Mouse (Mus musculus) heart, embryonic 13.5 days (tissue): ENCODE results near the gene Plekha7. TPM values are rescaled to one million over a fixed set of nuclear protein-coding genes. Genes with fewer than 3 reads are reported as not detected.
"Not testable (repeated sequence)": the region's sequence is repeated elsewhere in the genome, so short reads cannot be mapped to it uniquely, and the experiment has no call there.

Experiments
- ATAC-seq: fragments of 200-750 bp; cut with Nextera tagmentation; 2 replicates; pipeline ENCODE4 v1.8.0; 2017; ENCODE audit warnings: moderate TSS enrichment; ENCODE audit not compliant: insufficient number of reproducible peaks, low FRiP score, low TSS enrichment; ENCODE audit errors: extremely low read depth
- H3K27ac ChIP-seq: fragments of 300-500 bp; sonication (generic); replicated peaks from 2 replicates; pipeline ENCODE4 v1.5.1; 2015; ENCODE audit warnings: moderate library complexity, mild to moderate bottlenecking, inconsistent platforms
- H3K27me3 ChIP-seq: fragments of 300-500 bp; sonication (generic); replicated peaks from 2 replicates; pipeline ENCODE4 v1.6.1; 2015; ENCODE audit warnings: mild to moderate bottlenecking, inconsistent platforms
- H3K36me3 ChIP-seq: fragments of 300-500 bp; sonication (generic); 2 replicates; pipeline ENCODE4 v1.6.1; 2015; ENCODE audit warnings: mild to moderate bottlenecking, inconsistent platforms
- H3K4me1 ChIP-seq: fragments of 300-500 bp; sonication (generic); 2 replicates; pipeline ENCODE4 v1.6.1; 2015; ENCODE audit warnings: inconsistent platforms
- H3K4me2 ChIP-seq: fragments of 300-500 bp; sonication (generic); 2 replicates; pipeline ENCODE4 v1.6.1; 2015; ENCODE audit warnings: inconsistent platforms, mild to moderate bottlenecking, moderate library complexity
- H3K4me3 ChIP-seq: fragments of 300-500 bp; sonication (generic); 2 replicates; pipeline ENCODE4 v1.5.1; 2015; ENCODE audit warnings: moderate library complexity, mild to moderate bottlenecking, inconsistent platforms
- H3K9ac ChIP-seq: fragments of 300-500 bp; sonication (generic); 2 replicates; pipeline ENCODE4 v1.6.1; 2015; ENCODE audit warnings: inconsistent platforms, mild to moderate bottlenecking, moderate library complexity
- H3K9me3 ChIP-seq: fragments of 300-500 bp; sonication (generic); 2 replicates; pipeline ENCODE4 v1.6.1; 2016; ENCODE audit warnings: inconsistent platforms
- WGBS: fragments of 180-500 bp; shearing (Covaris S2); methylation state at CpG from one replicate; pipeline ENCODE4 v1.1.7; 2015; ENCODE audit warnings: mixed read lengths; 5-methylcytosine and 5-hydroxymethylcytosine counted together
- polyA plus RNA-seq: library from polyadenylated mRNA; unstranded; fragments of >200 nt; fragmentation: Nextera tagmentation; extraction: Ambion mirVana; gene quantifications from 2 replicates; pipeline ENCODE4 v1.2.1, GENCODE M21; 2015

Gene Plekha7
- polyA plus RNA-seq, 1 experiment from 2014 or later = 38.4 TPM

DNA sequence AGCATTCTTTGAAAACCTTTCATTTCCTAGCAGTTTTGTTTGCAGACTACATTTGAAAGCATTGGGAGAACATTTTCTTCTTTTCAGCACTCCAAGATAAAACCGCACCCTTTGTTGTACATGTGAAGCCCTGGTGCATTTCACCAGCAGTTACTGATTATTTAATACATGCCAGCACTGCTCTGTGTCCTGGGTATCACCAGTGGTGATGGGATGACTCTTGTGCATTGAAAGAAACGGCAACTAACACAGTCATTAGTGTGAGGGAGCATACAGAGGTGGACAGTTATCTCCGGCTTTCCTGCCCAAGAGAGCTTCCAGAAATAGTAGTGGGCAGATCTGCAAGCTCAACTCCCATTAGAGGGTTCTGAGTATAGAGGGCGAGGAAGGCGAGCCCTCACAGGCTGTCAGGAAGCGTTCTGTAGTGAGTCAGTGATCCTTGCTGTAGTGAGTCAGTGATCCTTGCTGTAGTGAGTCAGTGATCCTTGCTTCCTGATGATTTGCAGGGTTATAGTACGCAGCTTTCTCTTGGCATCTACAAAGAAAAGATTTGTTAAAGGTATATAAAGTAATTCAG, 208.1 kb downstream of the Plekha7 start:
- H3K27ac ChIP-seq = peak overlapping the region; percentile 74

DNA sequence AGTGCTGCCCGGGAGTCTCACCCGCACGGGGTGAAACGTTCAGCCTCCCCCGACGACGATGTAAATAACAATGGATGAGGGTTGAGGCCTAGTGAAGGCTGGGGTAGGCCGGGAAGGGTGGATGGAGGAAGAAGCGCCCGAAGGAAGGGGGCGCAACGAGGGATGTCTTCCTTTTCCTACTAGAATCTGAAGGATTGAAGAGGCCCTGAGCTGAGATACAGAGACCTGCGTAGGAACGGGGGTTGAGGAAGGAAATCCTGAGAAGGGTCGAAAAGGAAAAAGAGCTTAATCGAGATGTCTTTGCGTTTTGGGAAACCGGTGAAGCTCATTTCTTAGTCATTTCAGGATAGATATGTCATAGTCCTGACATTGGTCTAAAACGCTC, 214.7 kb downstream of the Plekha7 start:
- Histone ChIP-seq H3K4me1 (peaks cover 26% of the 10 kb centered on the region), H3K27me3 (no peaks in the 10 kb centered on the region), H3K36me3 (no peaks in the 10 kb centered on the region), H3K4me2 (peak overlapping the region; percentile 91), H3K27ac (peak overlapping the region; percentile 97), H3K9me3 (no peaks in the 10 kb centered on the region), H3K4me3 (peak overlapping the region; percentile 81), H3K9ac (peak overlapping the region; percentile 93)
- ATAC-seq = peak; percentile 71
- WGBS = under 1% methylated on average over 19 of the region's 19 CpGs

More for the DNA sequence above, 208.1 kb downstream of the Plekha7 start:
- Histone ChIP-seq H3K4me2 (peak overlapping the region; percentile 22), H3K4me3 (no peak overlapping the region), H3K36me3 (peaks cover 44% of the 10 kb centered on the region), H3K4me1 (peaks cover 30% of the 10 kb centered on the region), H3K9ac (no peak overlapping the region), H3K27me3 (no peaks in the 10 kb centered on the region), H3K9me3 (no peaks in the 10 kb centered on the region)
- ATAC-seq = no peak
- 31% methylated on average over 7 of the region's 7 CpGs for WGBS

DNA sequence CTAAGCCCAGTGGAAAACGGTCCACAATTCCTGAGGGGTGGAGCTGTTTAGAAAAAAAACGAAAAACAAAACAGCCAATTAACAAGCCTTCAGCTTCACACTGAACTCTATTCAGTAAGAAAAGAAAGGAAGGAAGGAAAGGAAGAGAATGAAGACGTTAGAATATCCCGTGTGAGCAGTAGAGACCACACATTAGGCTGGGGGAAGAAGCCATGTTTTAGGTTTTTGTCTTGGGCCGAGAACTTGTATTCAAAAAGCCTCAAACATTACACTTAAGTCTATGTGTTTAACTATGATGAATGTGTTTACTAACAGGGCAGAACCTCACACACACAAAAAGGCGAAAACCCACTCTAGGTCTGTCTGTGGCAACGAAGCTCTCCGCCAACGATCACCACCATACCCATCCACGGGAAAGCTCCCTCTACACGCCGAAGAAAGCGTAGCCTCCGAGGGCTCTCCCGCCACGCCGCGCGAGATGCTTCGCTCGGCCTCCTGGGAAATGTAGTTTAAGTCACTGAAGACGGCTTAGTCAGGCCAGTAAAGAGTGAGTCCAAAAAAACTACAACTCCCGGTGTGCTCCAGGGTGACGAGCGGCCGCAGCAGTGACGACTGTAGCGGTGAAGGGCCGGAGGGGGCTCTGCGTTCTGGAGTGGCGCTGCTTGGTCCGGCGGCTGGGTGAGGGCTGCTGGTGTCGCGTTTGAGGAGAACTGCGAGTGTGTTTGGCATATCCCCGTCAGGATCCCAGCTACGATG, 215.3 kb downstream of the Plekha7 start:
- Histone ChIP-seq H3K36me3 (no peaks in the 10 kb centered on the region), H3K9me3 (no peaks in the 10 kb centered on the region), H3K27ac (peak overlapping the region; percentile 97), H3K9ac (peak overlapping the region; percentile 93), H3K4me1 (peaks cover 26% of the 10 kb centered on the region), H3K27me3 (no peaks in the 10 kb centered on the region), H3K4me3 (peak overlapping the region; percentile 81), H3K4me2 (peak overlapping the region; percentile 91)
- under 1% methylated on average over 38 of the region's 38 CpGs for WGBS
- ATAC-seq = peak; percentile 99

DNA sequence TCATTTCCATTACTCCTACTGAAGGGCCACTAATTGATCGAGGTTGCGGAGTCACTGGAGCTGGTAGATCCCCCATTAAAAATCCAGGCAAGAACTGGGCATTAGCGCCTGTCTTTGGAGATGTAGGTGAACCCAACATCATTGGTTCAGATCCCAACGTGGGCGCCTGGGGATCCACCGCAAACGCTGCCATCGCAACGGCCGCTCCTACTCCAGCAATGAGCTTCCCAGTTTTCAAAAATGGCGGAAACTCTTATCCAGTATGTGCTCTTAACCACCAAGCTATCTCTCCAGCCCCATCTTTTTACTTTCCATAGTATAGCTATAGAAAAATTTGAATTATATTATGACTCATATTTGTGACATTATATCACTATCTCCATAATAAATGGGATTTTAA, 223.8 kb downstream of the Plekha7 start, which contains the start of gene Gm4353:
Gene Gm4353, minus strand, starts transcription at position 270 of the 400 bp plus-strand sequence.
- H3K4me2 ChIP-seq, H3K27me3 ChIP-seq, H3K9me3 ChIP-seq, H3K36me3 ChIP-seq, H3K4me1 ChIP-seq, H3K4me3 ChIP-seq, H3K9ac ChIP-seq, ATAC-seq, H3K27ac ChIP-seq: not testable (repeated sequence)
- 87% methylated on average over 11 of the region's 11 CpGs for WGBS

Other genes starting within 250 kb of the Plekha7 start
- gene Gm4353, start 223.7 kb downstream of the Plekha7 start, polyA plus RNA-seq = 0.11 and 0.52 TPM in 2 replicates
- 604 and 625 TPM in 2 replicates for gene Rps13, start 25.8 kb upstream of the Plekha7 start, polyA plus RNA-seq
- gene Pik3c2a, start 135.1 kb upstream of the Plekha7 start, polyA plus RNA-seq = 14.1 and 14.4 TPM in 2 replicates
- 6.5 and 7.7 TPM in 2 replicates for gene Nucb2, start 196.0 kb upstream of the Plekha7 start, polyA plus RNA-seq